Mouse (Mus musculus): Measurements from ENCODE around the gene Ms4a15. TPM values are rescaled to one million over a fixed set of nuclear protein-coding genes. Genes with fewer than 3 reads are reported as not detected.
A peak's percentile ranks its signal among the peaks of the same experiment; 100 is the strongest.

Ms4a15 gene
- polyA plus RNA-seq, 1 experiment = not detected

- Histone ChIP-seq H3K4me3 (ENCODE audit: insufficient read depth, low read length) (no peak overlapping the region), H3K4me1 (ENCODE audit: control insufficient read depth, insufficient read depth, low read length) (no peaks in the 10 kb centered on the region), H3K27ac (ENCODE audit: insufficient read depth, low read length) (no peak overlapping the region)
- TF ChIP-seq POLR2A (IDR thresholded peaks at IDR 0.05; ENCODE audit: low read depth, low read length) = no peak
- TF ChIP-seq CTCF (IDR thresholded peaks at IDR 0.05; ENCODE audit: borderline replicate concordance, insufficient read depth, low read length) = no peak
These were observed 24.5 kb downstream of the Ms4a15 start for GRCm38 (mm10) chr19:10968578-10968977.

DNA sequence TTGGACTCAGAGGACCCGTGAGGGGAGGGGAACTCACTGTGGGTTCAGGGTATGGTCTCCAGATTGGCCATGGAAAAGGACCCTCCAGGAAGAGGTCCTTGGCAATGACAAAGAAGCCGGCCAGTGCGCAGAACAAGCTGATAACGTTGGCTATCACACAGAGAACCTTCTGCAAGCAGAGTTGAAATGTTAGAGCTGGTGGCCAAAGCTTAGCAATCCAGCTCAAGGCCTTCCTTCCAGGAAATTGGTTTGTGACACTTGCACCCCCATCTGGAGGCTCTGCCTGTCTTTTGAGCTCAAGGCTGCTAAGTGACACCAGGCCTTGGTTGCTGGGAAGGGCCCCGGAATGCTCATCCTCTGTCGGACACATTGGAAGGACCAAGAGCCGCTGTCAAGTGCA, 27.3 kb downstream of the Ms4a15 start:
- Histone ChIP-seq H3K4me1 (ENCODE audit: control insufficient read depth, insufficient read depth, low read length) (no peaks in the 10 kb centered on the region), H3K27ac (ENCODE audit: insufficient read depth, low read length) (no peak overlapping the region), H3K4me3 (ENCODE audit: insufficient read depth, low read length) (no peak overlapping the region)
- no peak for TF ChIP-seq CTCF (IDR thresholded peaks at IDR 0.05; ENCODE audit: borderline replicate concordance, insufficient read depth, low read length)
- no peak for TF ChIP-seq POLR2A (IDR thresholded peaks at IDR 0.05; ENCODE audit: low read depth, low read length)

DNA sequence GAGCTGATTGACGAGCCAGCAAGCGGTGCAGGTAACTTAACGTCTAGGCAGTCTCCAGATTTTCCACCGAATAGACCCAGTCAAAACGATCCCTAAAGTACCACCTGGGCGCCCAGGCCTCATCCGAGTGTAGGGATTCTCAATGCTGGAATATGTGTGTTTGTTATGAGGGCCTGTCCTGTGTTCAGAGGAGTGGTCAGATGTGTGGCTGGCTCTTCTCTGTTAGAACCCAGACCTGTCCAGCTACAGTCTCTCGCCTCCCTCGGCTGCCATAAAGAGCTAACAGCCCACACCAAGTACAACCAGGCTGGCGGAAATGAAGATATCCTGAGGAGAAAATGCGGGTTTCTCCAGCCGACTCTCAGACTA, 33.1 kb downstream of the Ms4a15 start:
- Histone ChIP-seq H3K27ac (ENCODE audit: insufficient read depth, low read length) (no peak overlapping the region), H3K4me3 (ENCODE audit: insufficient read depth, low read length) (no peak overlapping the region), H3K4me1 (ENCODE audit: control insufficient read depth, insufficient read depth, low read length) (no peaks in the 10 kb centered on the region)
- no peak for TF ChIP-seq POLR2A (IDR thresholded peaks at IDR 0.05; ENCODE audit: low read depth, low read length)
- TF ChIP-seq CTCF (IDR thresholded peaks at IDR 0.05; ENCODE audit: borderline replicate concordance, insufficient read depth, low read length) = no peak

DNA sequence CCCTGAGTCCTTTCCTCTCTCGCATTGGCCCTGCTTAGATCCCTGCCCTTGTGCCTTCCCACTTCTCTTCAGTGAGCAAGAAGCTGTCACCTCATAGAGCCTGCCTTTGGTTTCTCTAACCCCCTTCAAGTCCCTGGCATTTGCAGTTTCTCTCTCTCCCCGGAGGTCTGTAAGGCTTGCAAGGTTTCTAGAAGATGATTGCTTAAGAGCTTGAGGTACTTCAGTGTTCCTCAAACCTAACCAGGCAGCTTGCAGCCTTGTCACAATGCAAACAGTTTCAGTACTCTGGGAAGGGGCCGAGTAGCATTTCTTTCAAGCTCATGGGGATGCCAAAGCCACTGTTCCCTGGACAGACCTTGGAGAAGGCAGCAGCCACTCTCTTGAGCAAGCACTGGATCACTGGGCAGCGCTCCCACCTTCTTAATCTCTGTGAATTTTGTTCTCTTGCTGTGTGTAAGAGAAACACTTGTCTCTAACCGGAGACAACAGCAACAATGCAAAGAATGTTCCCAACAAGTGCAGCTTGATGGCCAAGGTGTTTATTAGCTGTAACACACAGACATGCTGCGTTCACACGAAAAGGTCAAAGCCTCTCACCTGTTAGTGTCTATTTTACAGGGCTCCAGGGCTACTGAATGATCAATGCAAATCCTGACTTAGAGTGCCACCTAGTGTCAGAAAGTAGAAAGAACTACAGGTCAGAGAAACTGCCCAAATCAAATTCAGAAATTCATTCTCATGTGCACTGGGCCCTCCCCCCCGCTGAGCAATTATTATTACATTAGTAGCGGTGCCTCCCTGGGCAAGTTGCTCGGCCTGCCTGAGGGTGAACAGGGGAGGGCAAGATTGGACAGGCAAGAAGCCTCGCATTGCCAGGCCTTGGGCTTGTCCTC, 33.7 kb downstream of the Ms4a15 start:
- Histone ChIP-seq H3K4me1 (ENCODE audit: control insufficient read depth, insufficient read depth, low read length) (no peaks in the 10 kb centered on the region), H3K4me3 (ENCODE audit: insufficient read depth, low read length) (no peak overlapping the region)
- TF ChIP-seq POLR2A (IDR thresholded peaks at IDR 0.05; ENCODE audit: low read depth, low read length) = no peak
- TF ChIP-seq CTCF (IDR thresholded peaks at IDR 0.05; ENCODE audit: borderline replicate concordance, insufficient read depth, low read length) = no peak

GRCm38 (mm10) chr19:10952021-10952939, 40.8 kb downstream of the Ms4a15 start:
- peak overlapping the region; percentile 63 for H3K27ac ChIP-seq (ENCODE audit: insufficient read depth, low read length)
- peaks cover 5% of the 10 kb centered on the region for H3K4me1 ChIP-seq (ENCODE audit: control insufficient read depth, insufficient read depth, low read length)
- H3K4me3 ChIP-seq (ENCODE audit: insufficient read depth, low read length) = no peak overlapping the region
- TF ChIP-seq CTCF (IDR thresholded peaks at IDR 0.05; ENCODE audit: borderline replicate concordance, insufficient read depth, low read length) (no peak), POLR2A (IDR thresholded peaks at IDR 0.05; ENCODE audit: low read depth, low read length) (no peak)

More for the DNA sequence above, 33.7 kb downstream of the Ms4a15 start:
- H3K27ac ChIP-seq (ENCODE audit: insufficient read depth, low read length) = no peak overlapping the region

GRCm38 (mm10) chr19:10949558-10949957, 43.5 kb downstream of the Ms4a15 start:
- H3K4me1 ChIP-seq (ENCODE audit: control insufficient read depth, insufficient read depth, low read length) = peaks cover 11% of the 10 kb centered on the region
- TF ChIP-seq CTCF (IDR thresholded peaks at IDR 0.05; ENCODE audit: borderline replicate concordance, insufficient read depth, low read length) = no peak
- no peak overlapping the region for H3K27ac ChIP-seq (ENCODE audit: insufficient read depth, low read length)
- H3K4me3 ChIP-seq (ENCODE audit: insufficient read depth, low read length) = no peak overlapping the region

GRCm38 (mm10) chr19:10949112-10949511, 43.9 kb downstream of the Ms4a15 start, which contains the start of gene Ccdc86:
Gene Ccdc86 (minus strand): TSS chr19:10949266.
- Histone ChIP-seq H3K27ac (ENCODE audit: insufficient read depth, low read length) (0 out of 2 replicates have a peak within 1 kb of the TSS, but pooled peaks have one; percentile 17), H3K4me1 (ENCODE audit: control insufficient read depth, insufficient read depth, low read length) (peaks cover 11% of the 10 kb centered on the region), H3K4me3 (ENCODE audit: insufficient read depth, low read length) (peak within 1 kb of the TSS; percentile 84)
- TF ChIP-seq CTCF (IDR thresholded peaks at IDR 0.05; ENCODE audit: borderline replicate concordance, insufficient read depth, low read length) (no peak), POLR2A (IDR thresholded peaks at IDR 0.05; ENCODE audit: low read depth, low read length) (peak; percentile 66)

- Histone ChIP-seq H3K27ac (ENCODE audit: insufficient read depth, low read length) (0 out of 2 replicates have a peak overlapping the region, but pooled peaks have one; percentile 17), H3K4me3 (ENCODE audit: insufficient read depth, low read length) (peak overlapping the region; percentile 84), H3K4me1 (ENCODE audit: control insufficient read depth, insufficient read depth, low read length) (peaks cover 11% of the 10 kb centered on the region)
- TF ChIP-seq POLR2A (IDR thresholded peaks at IDR 0.05; ENCODE audit: low read depth, low read length) (no peak), CTCF (IDR thresholded peaks at IDR 0.05; ENCODE audit: borderline replicate concordance, insufficient read depth, low read length) (no peak)
These were observed 44.6 kb downstream of the Ms4a15 start for GRCm38 (mm10) chr19:10948416-10948815.

DNA sequence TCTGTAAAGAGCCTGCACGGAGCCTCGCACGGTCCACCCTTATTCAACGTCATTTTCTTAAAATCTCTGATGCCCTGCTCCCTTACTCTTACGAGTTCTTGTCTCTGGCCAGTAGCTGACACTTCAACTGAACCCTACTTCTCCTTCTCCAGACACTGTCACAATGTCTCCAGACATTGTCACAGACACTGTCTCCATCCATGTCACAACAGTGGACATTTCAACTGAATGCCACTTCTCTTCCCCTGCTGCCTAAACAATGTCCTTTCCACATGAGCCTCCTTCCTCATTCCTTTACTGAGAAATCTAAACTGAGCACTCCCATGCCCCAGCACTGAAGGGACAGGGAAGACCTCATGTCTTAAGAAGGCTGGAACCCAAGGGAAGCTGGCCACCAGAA, 45.8 kb downstream of the Ms4a15 start:
- Histone ChIP-seq H3K4me3 (ENCODE audit: insufficient read depth, low read length) (peak overlapping the region; percentile 84), H3K27ac (ENCODE audit: insufficient read depth, low read length) (no peak overlapping the region), H3K4me1 (ENCODE audit: control insufficient read depth, insufficient read depth, low read length) (peaks cover 11% of the 10 kb centered on the region)
- no peak for TF ChIP-seq CTCF (IDR thresholded peaks at IDR 0.05; ENCODE audit: borderline replicate concordance, insufficient read depth, low read length)
- TF ChIP-seq POLR2A (IDR thresholded peaks at IDR 0.05; ENCODE audit: low read depth, low read length) = no peak

All from embryonic fibroblast, embryonic 13.5 days (primary cell).